Mouse (Mus musculus): ENCODE results near the gene Sh3bgrl. TPM values are rescaled to one million over a fixed set of nuclear protein-coding genes. Genes with fewer than 3 reads are reported as not detected.

Sh3bgrl gene
- total and polyA plus RNA-seq, 3 experiments = 25.0 to 148 (median 82.5) TPM

- H3K27me3 ChIP-seq (replicated peaks) = no peaks in the 10 kb centered on the region
- no peak overlapping the region for H3K27ac ChIP-seq (ENCODE audit: insufficient read depth, low read depth)
- peaks cover 4 to 14% of the 10 kb centered on the region in 2 experiments for H3K36me3 ChIP-seq (replicated peaks in 1 of 2; ENCODE audit: control insufficient read depth in 1 of 2, insufficient read depth in 1 of 2, low read length in 1 of 2)
- H3K4me2 ChIP-seq (ENCODE audit: insufficient read depth, low read depth, poor library complexity, severe bottlenecking) = no peak overlapping the region
- in situ Hi-C loops (cut with MboI; ENCODE audit: low pct_ligation_motif_present, low pct_unique_long_range_greater_than_20kb, low sequenced_read_pairs) = no loop called here
- dilution Hi-C loops (cut with MboI; ENCODE audit: extremely low pct_ligation_motif_present, extremely low pct_unique_long_range_greater_than_20kb, low sequenced_read_pairs) = no loop called here
- 0 out of 2 replicates have a peak, but pooled peaks cover 6% of the 10 kb centered on the region for H3K79me2 ChIP-seq (replicated peaks; ENCODE audit: control insufficient read depth, extremely low read depth, insufficient read depth, poor library complexity, severe bottlenecking)
- no peak overlapping the region for H3K9ac ChIP-seq (ENCODE audit: insufficient read depth, low read depth)
- no peak overlapping the region for H3K4me3 ChIP-seq (replicated peaks in 1 of 3; ENCODE audit: low read depth in 2 of 3, low read length in 2 of 3, poor library complexity in 1 of 3)
- no peak for TF ChIP-seq ZKSCAN1 (IDR thresholded peaks at IDR 0.05; ENCODE audit: borderline replicate concordance, low read depth, low read length)
- TF ChIP-seq SIN3A (IDR thresholded peaks at IDR 0.05; ENCODE audit: low read length) = no peak
- no peak for TF ChIP-seq USF1 (IDR thresholded peaks at IDR 0.05; ENCODE audit: low read depth, low read length)
- TF ChIP-seq MAFK (IDR thresholded peaks at IDR 0.05; ENCODE audit: insufficient replicate concordance, low read length) = no peak
- TF ChIP-seq ZMIZ1 (IDR thresholded peaks at IDR 0.05; ENCODE audit: low read depth, low read length) = no peak
- TF ChIP-seq KAT2A (IDR thresholded peaks at IDR 0.05; ENCODE audit: insufficient replicate concordance, low read length) = no peak
- TF ChIP-seq TBP (conservative IDR thresholded peaks at IDR 0.05; ENCODE audit: low read depth, low read length) = no peak
- no peak for TF ChIP-seq NELFE (IDR thresholded peaks at IDR 0.05; ENCODE audit: low read depth, low read length)
- H3K4me1 ChIP-seq (ENCODE audit: control insufficient read depth in 1 of 2, insufficient read depth in 2 of 2) = peaks cover 4 to 20% of the 10 kb centered on the region in 2 experiments; a peak in 3 of 4 replicates
- H3K9me3 ChIP-seq (replicated peaks; ENCODE audit: low read length) = no peaks in the 10 kb centered on the region
- DNase-seq (ENCODE audit: extremely low read depth) = no peak
These were observed 27.5 kb downstream of the Sh3bgrl start for GRCm38 (mm10) chrX:109122670-109123069.

- in situ Hi-C loops (cut with MboI; ENCODE audit: low pct_ligation_motif_present, low pct_unique_long_range_greater_than_20kb, low sequenced_read_pairs) (no loop called here), dilution Hi-C loops (cut with MboI; ENCODE audit: extremely low pct_ligation_motif_present, extremely low pct_unique_long_range_greater_than_20kb, low sequenced_read_pairs) (no loop called here)
- TF ChIP-seq NELFE (IDR thresholded peaks at IDR 0.05; ENCODE audit: low read depth, low read length) = no peak
- no peak for TF ChIP-seq RCOR1 (conservative IDR thresholded peaks at IDR 0.05; ENCODE audit: low read depth, low read length)
- no peak for TF ChIP-seq GABPA (IDR thresholded peaks at IDR 0.05; ENCODE audit: insufficient replicate concordance, low read depth, low read length)
- no peak for TF ChIP-seq RAD21 (IDR thresholded peaks at IDR 0.05; ENCODE audit: low read depth, low read length)
- TF ChIP-seq KAT2A (IDR thresholded peaks at IDR 0.05; ENCODE audit: insufficient replicate concordance, low read length) = no peak
- no peak for TF ChIP-seq USF2 (conservative IDR thresholded peaks at IDR 0.05; ENCODE audit: low read depth, low read length)
- no peak for TF ChIP-seq MEF2A (IDR thresholded peaks at IDR 0.05; ENCODE audit: borderline replicate concordance, low read depth, low read length)
- no peak for TF ChIP-seq JUND (conservative IDR thresholded peaks at IDR 0.05; ENCODE audit: low read depth, low read length)
- TF ChIP-seq MXI1 (IDR thresholded peaks at IDR 0.05; ENCODE audit: low read depth, low read length) = no peak
- TF ChIP-seq CTCF (conservative IDR thresholded peaks at IDR 0.05 in 1 of 2, IDR thresholded peaks at IDR 0.05 in 1 of 2; ENCODE audit: low read depth in 2 of 2, low read length in 2 of 2) = no peak
- TF ChIP-seq IRF4 (IDR thresholded peaks at IDR 0.05; ENCODE audit: low read depth, low read length) = no peak
- no peak for TF ChIP-seq PAX5 (IDR thresholded peaks at IDR 0.05; ENCODE audit: low read length)
- peaks cover 4 to 14% of the 10 kb centered on the region in 2 experiments for H3K36me3 ChIP-seq (replicated peaks in 1 of 2; ENCODE audit: control insufficient read depth in 1 of 2, insufficient read depth in 1 of 2, low read length in 1 of 2)
- DNase-seq (ENCODE audit: extremely low read depth) = no peak
- no peak overlapping the region for H3K27ac ChIP-seq (ENCODE audit: insufficient read depth, low read depth)
- no peak overlapping the region for H3K4me3 ChIP-seq (replicated peaks in 1 of 3; ENCODE audit: low read depth in 2 of 3, low read length in 2 of 3, poor library complexity in 1 of 3)
- H3K79me2 ChIP-seq (replicated peaks; ENCODE audit: control insufficient read depth, extremely low read depth, insufficient read depth, poor library complexity, severe bottlenecking) = 0 out of 2 replicates have a peak, but pooled peaks cover 3% of the 10 kb centered on the region
- H3K4me2 ChIP-seq (ENCODE audit: insufficient read depth, low read depth, poor library complexity, severe bottlenecking) = no peak overlapping the region
- no peak overlapping the region for H3K9ac ChIP-seq (ENCODE audit: insufficient read depth, low read depth)
- H3K4me1 ChIP-seq (ENCODE audit: control insufficient read depth in 1 of 2, insufficient read depth in 2 of 2) = peaks cover 4 to 20% of the 10 kb centered on the region in 2 experiments; a peak in 3 of 4 replicates
- no peaks in the 10 kb centered on the region for H3K9me3 ChIP-seq (replicated peaks; ENCODE audit: low read length)
- no peaks in the 10 kb centered on the region for H3K27me3 ChIP-seq (replicated peaks)
These were observed 28.6 kb downstream of the Sh3bgrl start for GRCm38 (mm10) chrX:109123762-109124161.

Measured in CH12.LX (cell line).